Mouse (Mus musculus): ENCODE data around the gene Sec22b.

Gene Sec22b

GRCm38 (mm10) chr3:97939626-97940510 lies 38.9 kb downstream of the Sec22b start:
- no peak for DNase-seq (ENCODE audit: low read depth in 1 of 2, low spot score in 2 of 2)

GRCm38 (mm10) chr3:97940511-97941204 lies 39.7 kb downstream of the Sec22b start:
- DNase-seq (ENCODE audit: low read depth in 1 of 2, low spot score in 2 of 2), result no peak

- no peak for DNase-seq (ENCODE audit: low read depth in 1 of 2, low spot score in 2 of 2)
Measured at GRCm38 (mm10) chr3:97941440-97942259, 40.7 kb downstream of the Sec22b start.

GRCm38 (mm10) chr3:97942260-97942950 lies 41.4 kb downstream of the Sec22b start:
- DNase-seq (ENCODE audit: low read depth in 1 of 2, low spot score in 2 of 2), result no peak

- DNase-seq (ENCODE audit: low read depth in 1 of 2, low spot score in 2 of 2), result no peak
Measured at GRCm38 (mm10) chr3:97944462-97944861, 43.5 kb downstream of the Sec22b start.

- DNase-seq (ENCODE audit: low read depth in 1 of 2, low spot score in 2 of 2), result no peak
Measured at GRCm38 (mm10) chr3:97946439-97946838, 45.4 kb downstream of the Sec22b start.

- DNase-seq (ENCODE audit: low read depth in 1 of 2, low spot score in 2 of 2), result no peak
Measured at GRCm38 (mm10) chr3:97948518-97948917, 47.5 kb downstream of the Sec22b start.

- no peak for DNase-seq (ENCODE audit: low read depth in 1 of 2, low spot score in 2 of 2)
Measured at GRCm38 (mm10) chr3:97949946-97950345, 49.0 kb downstream of the Sec22b start.

- DNase-seq (ENCODE audit: low read depth in 1 of 2, low spot score in 2 of 2), result no peak
Measured at GRCm38 (mm10) chr3:97951134-97951533, 50.1 kb downstream of the Sec22b start.

GRCm38 (mm10) chr3:97953196-97953595 lies 52.2 kb downstream of the Sec22b start:
- DNase-seq (ENCODE audit: low read depth in 1 of 2, low spot score in 2 of 2), result no peak

- no peak for DNase-seq (ENCODE audit: low read depth in 1 of 2, low spot score in 2 of 2)
Measured at GRCm38 (mm10) chr3:97956322-97956721, 55.3 kb downstream of the Sec22b start.

- no peak for DNase-seq (ENCODE audit: low read depth in 1 of 2, low spot score in 2 of 2)
Measured at GRCm38 (mm10) chr3:97956926-97957325, 55.9 kb downstream of the Sec22b start.

GRCm38 (mm10) chr3:97960783-97961594 lies 60.0 kb downstream of the Sec22b start:
- no peak for DNase-seq (ENCODE audit: low read depth in 1 of 2, low spot score in 2 of 2)

GRCm38 (mm10) chr3:97961962-97962361 lies 61.0 kb downstream of the Sec22b start:
- no peak for DNase-seq (ENCODE audit: low read depth in 1 of 2, low spot score in 2 of 2)

- DNase-seq (ENCODE audit: low read depth in 1 of 2, low spot score in 2 of 2), result peak; percentile 59 to 77
Measured at GRCm38 (mm10) chr3:97964878-97965353, 63.9 kb downstream of the Sec22b start.

GRCm38 (mm10) chr3:97967627-97968026 lies 66.6 kb downstream of the Sec22b start:
- DNase-seq (ENCODE audit: low read depth in 1 of 2, low spot score in 2 of 2), result no peak

- no peak for DNase-seq (ENCODE audit: low read depth in 1 of 2, low spot score in 2 of 2)
Measured at GRCm38 (mm10) chr3:97968191-97968590, 67.2 kb downstream of the Sec22b start.

GRCm38 (mm10) chr3:97969019-97969418 lies 68.0 kb downstream of the Sec22b start:
- no peak for DNase-seq (ENCODE audit: low read depth in 1 of 2, low spot score in 2 of 2)

- DNase-seq (ENCODE audit: low read depth in 1 of 2, low spot score in 2 of 2), result peak in 1 of 2 experiments; percentile 63
Measured at GRCm38 (mm10) chr3:97971117-97971516, 70.1 kb downstream of the Sec22b start.

- no peak for DNase-seq (ENCODE audit: low read depth in 1 of 2, low spot score in 2 of 2)
Measured at GRCm38 (mm10) chr3:97972200-97972599, 71.2 kb downstream of the Sec22b start.
